Mouse (Mus musculus): Measurements from ENCODE around the gene Tfeb. TPM values are rescaled to one million over a fixed set of nuclear protein-coding genes. Genes with fewer than 3 reads are reported as not detected.
A peak's percentile ranks its signal among the peaks of the same experiment; 100 is the strongest.

The Tfeb gene
- polyA plus RNA-seq, 1 experiment, result 36.4 TPM

- H3K27ac ChIP-seq (ENCODE audit: insufficient read depth, low read depth, low read length), result no peak overlapping the region
- DNase-seq, result no peak
- no peaks in the 10 kb centered on the region for H3K27me3 ChIP-seq (replicated peaks; ENCODE audit: control insufficient read depth, insufficient read depth, low read length)
- 59% methylated on average over 4 of the region's 4 CpGs for WGBS
- H3K4me3 ChIP-seq (ENCODE audit: insufficient read depth, low read depth, low read length), result no peak overlapping the region
- TF ChIP-seq CTCF (conservative IDR thresholded peaks at IDR 0.05; ENCODE audit: insufficient read depth, insufficient read length, low read depth, low read length) (no peak), POLR2A (IDR thresholded peaks at IDR 0.05; ENCODE audit: low read depth, low read length) (no peak)
- H3K36me3 ChIP-seq (ENCODE audit: control insufficient read depth, insufficient read depth, low read length), result no peaks in the 10 kb centered on the region
- H3K4me1 ChIP-seq (ENCODE audit: control insufficient read depth, insufficient read depth, low read length), result peaks cover 15% of the 10 kb centered on the region; the same call in 1 of the 2 replicates
Observed at GRCm38 (mm10) chr17:47765986-47766385, 29.2 kb downstream of the Tfeb start.

- TF ChIP-seq CTCF (conservative IDR thresholded peaks at IDR 0.05; ENCODE audit: insufficient read depth, insufficient read length, low read depth, low read length) (no peak), POLR2A (IDR thresholded peaks at IDR 0.05; ENCODE audit: low read depth, low read length) (no peak)
- Histone ChIP-seq H3K4me1 (ENCODE audit: control insufficient read depth, insufficient read depth, low read length) (peaks cover 15% of the 10 kb centered on the region; the same call in 1 of the 2 replicates), H3K27me3 (replicated peaks; ENCODE audit: control insufficient read depth, insufficient read depth, low read length) (no peaks in the 10 kb centered on the region), H3K27ac (ENCODE audit: insufficient read depth, low read depth, low read length) (no peak overlapping the region), H3K4me3 (ENCODE audit: insufficient read depth, low read depth, low read length) (no peak overlapping the region), H3K36me3 (ENCODE audit: control insufficient read depth, insufficient read depth, low read length) (no peaks in the 10 kb centered on the region)
- 88% methylated on average over 6 of the region's 6 CpGs for WGBS
- no peak for DNase-seq
Observed at GRCm38 (mm10) chr17:47766407-47767043, 29.7 kb downstream of the Tfeb start.

- H3K4me1 ChIP-seq (ENCODE audit: control insufficient read depth, insufficient read depth, low read length), result peaks cover 12% of the 10 kb centered on the region; the same call in 1 of the 2 replicates
- TF ChIP-seq CTCF (conservative IDR thresholded peaks at IDR 0.05; ENCODE audit: insufficient read depth, insufficient read length, low read depth, low read length), result no peak
- no peak for TF ChIP-seq POLR2A (IDR thresholded peaks at IDR 0.05; ENCODE audit: low read depth, low read length)
- H3K27me3 ChIP-seq (replicated peaks; ENCODE audit: control insufficient read depth, insufficient read depth, low read length), result no peaks in the 10 kb centered on the region
- no peak overlapping the region for H3K4me3 ChIP-seq (ENCODE audit: insufficient read depth, low read depth, low read length)
- H3K36me3 ChIP-seq (ENCODE audit: control insufficient read depth, insufficient read depth, low read length), result no peaks in the 10 kb centered on the region
- no peak for DNase-seq
- 69% methylated on average over 2 of the region's 2 CpGs for WGBS
- no peak overlapping the region for H3K27ac ChIP-seq (ENCODE audit: insufficient read depth, low read depth, low read length)
Observed at GRCm38 (mm10) chr17:47767081-47767455, 30.2 kb downstream of the Tfeb start.

- Histone ChIP-seq H3K27ac (ENCODE audit: insufficient read depth, low read depth, low read length) (no peak overlapping the region), H3K4me3 (ENCODE audit: insufficient read depth, low read depth, low read length) (no peak overlapping the region), H3K27me3 (replicated peaks; ENCODE audit: control insufficient read depth, insufficient read depth, low read length) (no peaks in the 10 kb centered on the region), H3K4me1 (ENCODE audit: control insufficient read depth, insufficient read depth, low read length) (peaks cover 7% of the 10 kb centered on the region; the same call in 1 of the 2 replicates), H3K36me3 (ENCODE audit: control insufficient read depth, insufficient read depth, low read length) (no peaks in the 10 kb centered on the region)
- 57% methylated on average over 16 of the region's 17 CpGs for WGBS
- no peak for TF ChIP-seq POLR2A (IDR thresholded peaks at IDR 0.05; ENCODE audit: low read depth, low read length)
- TF ChIP-seq CTCF (conservative IDR thresholded peaks at IDR 0.05; ENCODE audit: insufficient read depth, insufficient read length, low read depth, low read length), result no peak
- DNase-seq, result no peak
Observed at GRCm38 (mm10) chr17:47767456-47768141, 30.8 kb downstream of the Tfeb start.

- Histone ChIP-seq H3K4me3 (ENCODE audit: insufficient read depth, low read depth, low read length) (no peak overlapping the region), H3K27me3 (replicated peaks; ENCODE audit: control insufficient read depth, insufficient read depth, low read length) (no peaks in the 10 kb centered on the region), H3K4me1 (ENCODE audit: control insufficient read depth, insufficient read depth, low read length) (peaks cover 5% of the 10 kb centered on the region; the same call in 1 of the 2 replicates), H3K27ac (ENCODE audit: insufficient read depth, low read depth, low read length) (no peak overlapping the region), H3K36me3 (ENCODE audit: control insufficient read depth, insufficient read depth, low read length) (no peaks in the 10 kb centered on the region)
- no peak for TF ChIP-seq POLR2A (IDR thresholded peaks at IDR 0.05; ENCODE audit: low read depth, low read length)
- peak; percentile 26; the same call in 1 of the 2 replicates for TF ChIP-seq CTCF (conservative IDR thresholded peaks at IDR 0.05; ENCODE audit: insufficient read depth, insufficient read length, low read depth, low read length)
- DNase-seq, result peak; percentile 45
- 46% methylated on average over 12 of the region's 12 CpGs for WGBS
Observed at GRCm38 (mm10) chr17:47768707-47769276, 32.0 kb downstream of the Tfeb start.

GRCm38 (mm10) chr17:47769389-47770299 lies 32.8 kb downstream of the Tfeb start:
- TF ChIP-seq POLR2A (IDR thresholded peaks at IDR 0.05; ENCODE audit: low read depth, low read length) (no peak), CTCF (conservative IDR thresholded peaks at IDR 0.05; ENCODE audit: insufficient read depth, insufficient read length, low read depth, low read length) (no peak)
- H3K27me3 ChIP-seq (replicated peaks; ENCODE audit: control insufficient read depth, insufficient read depth, low read length), result no peaks in the 10 kb centered on the region
- peaks cover 5% of the 10 kb centered on the region; the same call in 1 of the 2 replicates for H3K4me1 ChIP-seq (ENCODE audit: control insufficient read depth, insufficient read depth, low read length)
- no peaks in the 10 kb centered on the region for H3K36me3 ChIP-seq (ENCODE audit: control insufficient read depth, insufficient read depth, low read length)
- 83% methylated on average over 11 of the region's 11 CpGs for WGBS
- no peak overlapping the region for H3K4me3 ChIP-seq (ENCODE audit: insufficient read depth, low read depth, low read length)
- DNase-seq, result no peak
- no peak overlapping the region for H3K27ac ChIP-seq (ENCODE audit: insufficient read depth, low read depth, low read length)

Data from kidney, adult 2 months (tissue).